Mouse (Mus musculus) cerebellum, adult 2 months (tissue): Measurements from ENCODE around the gene Nktr. TPM values are rescaled to one million over a fixed set of nuclear protein-coding genes. Genes with fewer than 3 reads are reported as not detected.
A peak's percentile ranks its signal among the peaks of the same experiment; 100 is the strongest.

Experiments
- DNase-seq, 2 experiments: peaks; one replicate each; pipeline ENCODE4 v3.0.0; 2021
- H3K27ac ChIP-seq: fragments of 200-500 bp; 2 replicates; pipeline ENCODE4 v1.5.1; 2012; ENCODE audit warnings: low read length, control low read depth, inconsistent platforms; ENCODE audit not compliant: insufficient read depth
- H3K27me3 ChIP-seq: fragments of 200-500 bp; 2 replicates; pipeline ENCODE4 v1.6.1; 2012; ENCODE audit warnings: inconsistent platforms, mild to moderate bottlenecking, low read length, moderate library complexity; ENCODE audit not compliant: control insufficient read depth, insufficient read depth
- H3K4me1 ChIP-seq: fragments of 200-500 bp; 2 replicates; pipeline ENCODE4 v1.6.1; 2011; ENCODE audit warnings: low read length; ENCODE audit not compliant: control insufficient read depth, insufficient read depth
- H3K4me3 ChIP-seq: fragments of 200-500 bp; replicated peaks from 2 replicates; pipeline ENCODE3; 2011; ENCODE audit warnings: mild to moderate bottlenecking, low read depth, low read length, control low read depth; ENCODE audit not compliant: insufficient read depth
- CTCF ChIP-seq: fragments of 200-500 bp; IDR thresholded peaks from 2 replicates; pipeline ENCODE4 v1.5.1; 2011; ENCODE audit warnings: low read depth, mild to moderate bottlenecking, control low read depth, low read length, moderate library complexity, borderline replicate concordance; ENCODE audit not compliant: insufficient read depth
- POLR2A ChIP-seq: fragments of 200-500 bp; IDR thresholded peaks from 2 replicates; pipeline ENCODE4 v1.6.1; 2011; ENCODE audit warnings: low read length, control low read depth, borderline replicate concordance; ENCODE audit not compliant: insufficient read depth
- WGBS: fragments of 180-500 bp; shearing (Covaris S2); methylation state at CpG from one replicate; pipeline ENCODE4 v1.1.7; 2018; 5-methylcytosine and 5-hydroxymethylcytosine counted together
- polyA plus RNA-seq: library from polyadenylated mRNA; depleted of rRNA; stranded (reverse); fragments of >200 nt; gene quantifications from 2 replicates; pipeline ENCODE4 v1.2.3, GENCODE M21; 2012

The Nktr gene
- polyA plus RNA-seq, 1 experiment = 130 TPM

GRCm38 (mm10) chr9:121744051-121744450 is 25.1 kb downstream of the Nktr start:
- no peak for DNase-seq
- Histone ChIP-seq H3K27me3 (no peaks in the 10 kb centered on the region), H3K27ac (no peak overlapping the region), H3K4me1 (no peaks in the 10 kb centered on the region), H3K4me3 (no peak overlapping the region)
- 93% methylated on average over 8 of the region's 8 CpGs for WGBS
- TF ChIP-seq POLR2A = no peak
- TF ChIP-seq CTCF = no peak

- WGBS = 94% methylated on average over 9 of the region's 9 CpGs
- no peak for DNase-seq
These were observed 33.8 kb downstream of the Nktr start for GRCm38 (mm10) chr9:121752774-121753173.

DNA sequence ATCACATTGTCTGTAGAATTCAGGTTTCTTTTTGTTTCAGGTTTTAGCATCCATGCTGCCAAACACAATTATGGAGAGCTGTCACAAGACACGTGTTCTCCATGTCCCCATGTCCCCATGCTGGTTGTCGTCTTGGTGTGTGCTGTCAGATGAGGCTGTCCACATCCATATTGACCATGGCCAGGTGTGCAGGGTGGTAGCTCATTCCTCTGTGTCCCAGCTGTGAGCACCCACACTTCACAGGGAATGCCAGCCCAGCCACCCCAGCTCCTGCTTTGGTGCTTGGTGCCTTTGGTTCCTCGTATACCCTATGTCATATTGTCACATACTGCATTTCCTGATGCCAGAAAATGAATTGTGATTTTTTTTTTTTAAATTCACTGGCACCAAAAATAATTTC is 35.7 kb downstream of the Nktr start:
- TF ChIP-seq CTCF (no peak), POLR2A (no peak)
- DNase-seq = no peak
- WGBS = 82% methylated on average over 3 of the region's 3 CpGs
- Histone ChIP-seq H3K4me3 (no peak overlapping the region), H3K4me1 (0 out of 2 replicates have a peak, but pooled peaks cover 7% of the 10 kb centered on the region), H3K27ac (no peak overlapping the region), H3K27me3 (no peaks in the 10 kb centered on the region)

More at GRCm38 (mm10) chr9:121752774-121753173, 33.8 kb downstream of the Nktr start:
- TF ChIP-seq CTCF = no peak
- no peak for TF ChIP-seq POLR2A
- no peaks in the 10 kb centered on the region for H3K27me3 ChIP-seq
- H3K4me1 ChIP-seq = no peaks in the 10 kb centered on the region
- H3K4me3 ChIP-seq = no peak overlapping the region
- no peak overlapping the region for H3K27ac ChIP-seq

GRCm38 (mm10) chr9:121756785-121757184 is 37.8 kb downstream of the Nktr start:
- 89% methylated on average over 3 of the region's 3 CpGs for WGBS
- no peak for TF ChIP-seq POLR2A
- no peak for TF ChIP-seq CTCF
- no peak overlapping the region for H3K27ac ChIP-seq
- H3K27me3 ChIP-seq = no peaks in the 10 kb centered on the region
- H3K4me3 ChIP-seq = no peak overlapping the region
- H3K4me1 ChIP-seq = peaks cover 12% of the 10 kb centered on the region; the same call in 1 of the 2 replicates
- no peak for DNase-seq

DNA sequence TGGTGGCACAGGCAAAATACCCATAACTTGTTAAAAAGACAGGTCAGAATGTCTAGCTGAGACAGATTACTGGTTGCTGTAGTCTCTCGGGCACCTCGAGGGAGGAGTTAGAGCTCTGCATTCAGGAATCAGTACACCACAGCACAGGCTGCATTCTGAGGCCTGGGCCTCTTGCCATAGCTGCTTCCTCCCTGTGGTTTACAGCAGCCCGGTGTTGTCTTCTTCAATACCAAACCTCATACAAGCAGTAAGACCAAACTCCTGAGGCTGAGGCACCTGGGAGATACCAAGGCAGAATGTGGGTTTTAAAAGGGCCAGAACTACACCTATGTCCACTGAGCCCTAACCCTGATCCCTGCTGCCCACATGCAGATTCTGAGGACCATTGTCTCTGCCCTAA is 38.5 kb downstream of the Nktr start:
- 15% methylated on average over 3 of the region's 3 CpGs for WGBS
- H3K4me1 ChIP-seq = peaks cover 16% of the 10 kb centered on the region; the same call in 1 of the 2 replicates

GRCm38 (mm10) chr9:121757835-121758814 is 39.2 kb downstream of the Nktr start:
- peak in 1 of 2 experiments; percentile 15 for DNase-seq
- Histone ChIP-seq H3K27ac (0 out of 2 replicates have a peak overlapping the region, but pooled peaks have one; percentile 23), H3K4me3 (peak overlapping the region; percentile 92), H3K4me1 (peaks cover 21% of the 10 kb centered on the region; the same call in 1 of the 2 replicates), H3K27me3 (no peaks in the 10 kb centered on the region)
- 46% methylated on average over 10 of the region's 10 CpGs for WGBS
- TF ChIP-seq POLR2A (no peak), CTCF (no peak)

More for the DNA sequence above, 38.5 kb downstream of the Nktr start:
- TF ChIP-seq POLR2A = no peak
- TF ChIP-seq CTCF = no peak
- H3K27ac ChIP-seq = 0 out of 2 replicates have a peak overlapping the region, but pooled peaks have one; percentile 23
- DNase-seq = peak in 1 of 2 experiments; percentile 37
- H3K4me3 ChIP-seq = no peak overlapping the region
- H3K27me3 ChIP-seq = no peaks in the 10 kb centered on the region

DNA sequence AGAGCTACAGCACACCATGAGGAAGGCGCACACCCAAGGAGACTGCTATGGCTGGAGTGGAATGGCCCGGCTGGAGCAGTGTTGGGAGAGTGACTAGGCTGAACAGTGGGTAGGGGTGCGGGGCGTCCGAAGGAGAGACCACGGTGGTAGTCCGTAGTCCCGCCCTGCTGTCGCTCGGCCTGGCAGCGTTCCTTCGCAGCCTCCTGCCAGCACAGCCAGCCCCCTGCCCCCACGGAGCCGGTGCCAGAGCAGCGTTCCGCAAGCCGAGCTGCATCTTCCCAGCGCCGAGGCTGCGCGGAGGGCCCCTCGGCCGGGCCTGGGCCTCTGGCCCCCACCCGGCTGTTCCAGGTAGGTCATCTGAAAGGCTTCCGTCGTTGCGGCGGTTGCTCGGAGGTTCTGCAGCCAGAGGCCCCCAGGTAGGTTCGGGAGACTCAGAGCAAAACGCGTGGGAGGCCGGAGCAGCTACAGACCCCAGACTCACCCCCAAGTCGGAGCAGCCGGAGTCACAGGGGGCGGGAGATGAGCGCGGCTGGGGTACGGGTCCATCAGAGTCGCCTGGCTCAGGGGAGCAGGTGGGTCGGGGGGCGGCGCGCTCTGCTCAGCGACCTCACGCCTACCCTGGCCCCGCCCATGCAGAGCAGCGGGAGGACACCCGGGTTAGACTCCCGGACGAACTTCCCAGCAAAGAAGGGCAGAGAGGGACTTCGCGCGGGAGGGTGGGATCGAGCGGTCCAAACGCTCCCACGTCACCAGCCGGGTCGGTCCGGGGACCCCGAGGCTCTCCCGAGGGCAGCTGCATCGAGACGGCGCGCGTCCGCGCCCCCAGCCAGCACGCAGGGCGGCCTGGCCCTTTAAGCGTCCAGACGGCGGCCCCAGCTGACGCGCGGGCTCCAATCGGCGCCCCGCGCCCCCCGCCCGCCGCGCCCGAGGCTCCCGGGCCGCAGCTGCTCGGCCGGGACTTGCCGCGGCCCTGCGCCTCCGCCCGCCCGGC is 40.4 kb downstream of the Nktr start, which contains the start of gene Zfp651:
Zfp651 (plus strand) TSS at position 240 of the 991 bp plus-strand sequence.
- TF ChIP-seq POLR2A = peak; percentile 28; the same call in 1 of the 2 replicates
- TF ChIP-seq CTCF = no peak
- under 1% methylated on average over 97 of the region's 97 CpGs for WGBS
- Histone ChIP-seq H3K27me3 (no peaks in the 10 kb centered on the region), H3K27ac (peak within 1 kb of the TSS; percentile 5; the same call in 1 of the 2 replicates), H3K4me3 (peak within 1 kb of the TSS; percentile 92), H3K4me1 (peaks cover 24% of the 10 kb centered on the region)
- DNase-seq = peak; percentile 66 to 69
